Mouse (Mus musculus): ENCODE results near the gene Pdk3.

Pdk3 gene

DNA sequence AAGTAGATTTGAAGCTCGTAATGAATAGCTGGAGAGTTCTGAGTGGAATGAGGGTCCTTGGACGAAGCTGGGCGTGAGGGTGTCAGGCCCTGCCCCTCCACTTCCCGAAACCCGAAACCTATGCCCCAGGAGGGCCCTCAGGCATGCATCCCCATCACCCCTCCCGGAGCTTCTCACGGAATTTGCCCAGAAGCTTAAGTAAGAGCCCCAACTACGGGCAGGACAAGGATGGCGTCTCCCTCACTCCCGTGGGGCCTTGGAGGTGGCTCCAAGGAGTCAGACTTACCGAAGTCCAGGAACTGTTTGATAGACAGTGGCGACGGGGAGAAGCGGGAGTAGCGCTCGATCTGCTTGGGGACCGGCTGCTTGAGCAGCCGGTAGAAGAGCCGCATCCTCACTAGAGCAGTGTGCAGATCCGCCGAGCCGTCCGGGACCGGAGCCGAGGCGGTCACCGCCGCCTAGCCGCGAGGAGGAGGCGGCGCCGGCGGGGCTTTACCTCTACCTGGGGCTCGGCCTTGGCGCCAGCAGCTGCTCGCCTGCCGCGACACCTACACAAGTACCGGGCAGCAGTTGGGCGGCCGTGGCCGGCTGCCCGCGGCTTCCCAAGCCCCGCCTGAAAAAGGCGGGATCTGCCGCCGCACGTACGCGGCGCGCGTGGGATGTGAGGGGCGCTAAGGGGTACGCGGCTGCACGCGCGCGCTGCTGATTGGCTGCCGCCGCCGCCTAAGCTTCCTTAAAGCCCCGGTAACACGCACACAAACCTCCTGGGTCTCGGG, at the start of gene Pdk3:
TSS of gene Pdk3 (minus strand) at position 641 of the 776 bp plus-strand sequence.
- DNase-seq, result peak; percentile 85

GRCm38 (mm10) chrX:93877634-93878016, 45.6 kb upstream of the Pdk3 start:
- DNase-seq, result no peak

- DNase-seq, result no peak
Measured at GRCm38 (mm10) chrX:93876981-93877633, 45.1 kb upstream of the Pdk3 start.

DNA sequence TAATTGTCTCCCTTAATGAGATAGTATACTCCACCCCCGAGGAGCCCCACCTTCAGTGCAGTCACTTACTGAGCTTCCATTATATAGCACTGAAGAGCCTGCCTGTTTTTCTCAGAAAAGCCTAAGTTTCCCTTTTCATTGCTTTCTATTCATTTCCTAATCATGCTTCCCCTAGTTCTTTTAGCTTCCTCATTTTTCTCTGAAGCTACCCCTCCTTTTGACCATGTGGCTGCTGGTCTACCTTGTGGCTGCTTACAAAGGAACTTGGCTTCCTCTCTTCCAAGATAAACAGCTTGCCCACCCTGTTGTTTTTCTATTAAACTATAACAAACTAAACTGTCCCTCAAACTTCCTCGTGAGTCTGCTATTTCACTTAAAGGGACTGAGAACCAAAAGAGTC, 31.4 kb upstream of the Pdk3 start:
- DNase-seq, result no peak

DNA sequence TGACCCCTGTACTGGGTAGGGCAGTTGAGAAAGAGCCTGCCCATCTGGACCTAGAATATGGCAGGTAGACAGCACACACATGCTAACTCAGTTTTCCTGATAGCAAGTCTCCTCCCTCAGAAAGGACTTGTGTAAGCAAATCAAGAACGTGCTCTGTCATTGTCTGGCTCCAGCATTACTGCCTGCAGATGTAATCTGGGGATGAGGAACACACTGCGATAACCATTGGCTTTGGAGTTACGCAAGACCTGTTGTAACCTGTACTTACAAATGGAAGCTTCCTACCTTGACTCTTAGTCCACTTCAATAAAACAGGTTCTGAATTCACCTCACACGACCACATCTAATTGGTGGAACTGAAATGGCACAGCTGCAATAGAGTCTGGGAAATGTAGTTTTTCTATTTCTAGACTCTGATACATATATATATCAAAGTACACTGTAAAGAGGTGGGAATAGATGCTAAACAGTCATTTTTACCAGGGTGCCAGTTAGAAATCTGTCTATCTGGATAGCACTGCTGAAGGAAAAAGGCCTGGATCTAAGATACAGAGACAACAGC, 30.6 kb upstream of the Pdk3 start:
- no peak for DNase-seq

DNA sequence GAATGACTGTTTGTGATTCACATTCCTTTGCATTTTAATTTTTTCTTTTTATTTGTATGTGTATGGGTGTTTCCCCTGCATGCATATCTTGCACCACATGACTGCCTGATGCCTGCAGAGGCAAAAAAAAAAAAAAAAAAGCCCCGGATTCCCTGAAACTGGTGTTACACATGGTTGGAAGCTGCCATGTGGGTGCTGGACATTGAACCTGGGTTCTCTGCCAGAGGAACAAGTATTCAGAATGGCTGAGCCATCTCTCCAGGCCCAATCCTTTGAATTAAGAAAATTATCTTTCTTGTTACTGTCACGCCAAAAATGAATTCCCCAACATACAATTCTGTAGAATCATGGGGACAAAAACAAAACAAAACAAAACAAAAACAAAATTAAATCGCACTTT, 25.8 kb upstream of the Pdk3 start:
- no peak for DNase-seq

DNA sequence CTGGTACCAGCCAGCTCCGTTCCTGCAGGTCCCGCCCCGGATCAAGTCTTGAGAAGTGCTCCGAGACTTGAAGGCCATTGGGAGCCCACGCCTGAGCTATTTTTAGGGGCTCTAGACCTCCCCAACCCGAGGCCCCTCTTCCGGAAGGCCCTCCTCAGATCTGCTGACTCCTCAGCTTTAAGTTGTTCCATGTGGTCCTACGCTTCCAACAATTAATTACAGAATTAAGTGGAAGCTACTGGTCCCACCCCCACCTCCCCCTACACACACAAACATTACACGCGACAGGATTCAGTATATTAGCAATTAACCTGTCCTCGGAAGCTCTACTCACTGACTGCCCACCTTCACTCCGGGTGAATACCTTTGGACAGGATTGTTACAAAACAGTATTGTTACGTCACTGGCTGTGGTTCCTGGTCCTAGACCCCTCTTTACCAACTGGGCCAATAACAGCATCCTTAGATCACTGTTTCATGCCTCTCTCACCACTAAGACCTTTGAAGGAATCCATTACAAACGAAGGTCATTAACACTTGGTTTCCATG, 410 bp upstream of the Pdk3 start:
- DNase-seq, result no peak

DNA sequence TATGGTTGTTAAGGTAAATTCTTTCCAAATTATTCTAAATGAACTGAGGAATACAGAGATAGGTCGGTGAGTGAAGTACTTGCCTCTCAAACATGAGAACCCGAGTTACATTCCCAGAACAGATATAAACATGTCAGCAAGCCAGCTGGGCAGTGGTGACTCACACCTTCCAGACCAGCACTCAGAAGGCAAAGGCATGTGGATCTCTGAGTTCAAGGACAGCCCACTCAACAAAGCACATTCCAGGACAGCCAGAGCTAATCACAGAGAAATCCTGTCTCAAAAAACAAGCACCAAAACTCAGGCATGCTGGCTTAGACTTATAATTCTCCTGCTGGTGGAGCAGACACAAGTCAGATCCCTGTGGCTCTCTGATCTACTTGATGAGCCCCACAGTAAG, 6.2 kb downstream of the Pdk3 start:
- no peak for DNase-seq

- no peak for DNase-seq
Measured at GRCm38 (mm10) chrX:93808040-93808439, 24.0 kb downstream of the Pdk3 start.

DNA sequence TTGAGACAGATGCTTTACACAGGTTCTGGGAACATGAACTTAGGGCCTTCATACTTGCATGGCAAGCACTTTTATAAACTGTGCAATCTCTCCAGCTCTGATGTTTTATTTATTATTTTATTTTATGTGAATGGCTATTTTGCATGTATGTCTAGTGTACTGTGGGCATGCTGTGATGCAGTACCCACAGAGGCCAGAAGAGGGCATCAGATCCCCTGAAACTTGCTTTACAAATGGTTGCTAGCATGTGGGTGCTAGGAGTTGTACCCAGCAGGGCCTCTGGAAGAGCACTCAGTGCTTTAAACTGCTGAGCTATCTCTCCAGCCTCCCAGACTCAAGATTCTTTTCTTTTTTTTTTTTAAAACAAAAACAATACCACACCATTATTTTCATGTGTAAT, 38.8 kb downstream of the Pdk3 start:
- DNase-seq, result no peak

GRCm38 (mm10) chrX:93789562-93789961, 42.4 kb downstream of the Pdk3 start:
- DNase-seq, result no peak

GRCm38 (mm10) chrX:93760770-93761169, 71.2 kb downstream of the Pdk3 start:
- no peak for DNase-seq

GRCm38 (mm10) chrX:93756867-93757455, 75.0 kb downstream of the Pdk3 start:
- no peak for DNase-seq

- DNase-seq, result no peak
Measured at GRCm38 (mm10) chrX:93755210-93755842, 76.7 kb downstream of the Pdk3 start.

- DNase-seq, result no peak
Measured at GRCm38 (mm10) chrX:93750566-93750965, 81.4 kb downstream of the Pdk3 start.

DNA sequence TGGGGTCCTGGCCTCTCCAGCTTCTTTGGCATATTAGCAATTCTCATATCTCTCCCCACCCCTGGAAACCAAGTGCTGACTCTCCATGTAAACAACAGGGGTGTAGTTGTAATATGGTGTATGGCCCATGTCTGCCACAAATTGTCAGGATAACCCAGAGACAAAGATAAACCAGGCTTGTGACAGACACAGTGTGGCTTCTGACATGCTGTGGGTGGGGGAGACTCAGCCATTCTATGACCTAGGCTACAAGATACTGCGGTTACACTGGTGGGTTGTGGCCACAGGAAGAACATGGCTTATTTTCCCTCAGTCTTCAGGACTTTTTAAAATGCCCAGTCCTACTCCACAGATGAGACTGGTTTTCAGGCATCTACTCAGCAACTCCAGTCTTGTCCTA, 82.8 kb downstream of the Pdk3 start:
- no peak for DNase-seq

- no peak for DNase-seq
Measured at GRCm38 (mm10) chrX:93732975-93733748, 98.8 kb downstream of the Pdk3 start.

GRCm38 (mm10) chrX:93732407-93732806, 99.6 kb downstream of the Pdk3 start:
- no peak for DNase-seq

DNA sequence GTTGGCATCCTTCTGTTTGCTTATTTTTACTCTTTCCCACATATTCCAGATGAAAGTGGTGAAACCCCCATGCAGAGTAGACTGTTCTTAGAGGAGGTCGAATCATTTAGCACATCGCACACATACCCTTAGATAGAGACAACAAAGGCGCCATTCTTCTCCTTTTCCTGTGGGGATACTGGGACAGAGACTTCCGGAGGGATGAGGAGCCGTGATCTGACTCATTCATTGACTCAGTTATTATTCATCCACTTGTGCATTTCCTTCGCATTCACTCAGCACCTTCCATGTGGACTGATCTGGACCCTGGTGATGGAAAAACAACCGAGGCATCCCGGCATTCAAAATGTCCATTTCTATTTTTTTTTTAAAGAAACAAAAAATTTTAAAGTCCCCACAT, 101.1 kb downstream of the Pdk3 start:
- no peak for DNase-seq

DNA sequence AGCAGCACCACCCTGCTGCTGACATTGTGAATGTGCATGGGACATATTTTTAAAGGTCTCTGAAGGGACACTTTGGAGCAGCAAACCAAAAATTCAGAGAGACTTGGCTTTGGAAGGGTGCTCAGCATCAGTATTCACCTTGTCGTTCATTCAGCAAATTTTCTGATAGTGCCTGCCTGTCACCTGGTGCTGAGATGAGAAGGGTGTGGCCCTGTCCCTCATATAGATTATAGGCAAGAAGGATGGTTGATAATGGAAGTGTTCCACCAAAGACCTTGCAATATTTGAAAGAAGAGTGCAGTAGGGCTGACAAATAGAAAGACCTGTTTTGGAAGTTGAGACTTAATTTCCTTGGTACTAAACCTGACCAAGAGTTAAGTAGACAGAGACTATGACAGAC, 102.5 kb downstream of the Pdk3 start:
- no peak for DNase-seq

Measured in right cerebral cortex, postnatal 25 days (tissue).